Mouse (Mus musculus): ENCODE measurements around the gene Bola1. TPM values are rescaled to one million over a fixed set of nuclear protein-coding genes. Genes with fewer than 3 reads are reported as not detected.
"Not testable (repeated sequence)": the region's sequence is repeated elsewhere in the genome, so short reads cannot be mapped to it uniquely, and the experiment has no call there.

Bola1 gene
- polyA plus RNA-seq, 1 experiment from 2014 or later: 59.8 TPM

- H3K36me3 ChIP-seq: no peaks in the 10 kb centered on the region
- H3K9ac ChIP-seq: no peak overlapping the region
- no peak overlapping the region for H3K4me3 ChIP-seq
- no peak overlapping the region for H3K4me2 ChIP-seq (replicated peaks)
- ATAC-seq (ENCODE audit: low FRiP score): no peak
- no peaks in the 10 kb centered on the region for H3K4me1 ChIP-seq
- 28% methylated on average over 15 of the region's 15 CpGs for WGBS
- H3K27ac ChIP-seq: no peak overlapping the region
- peaks cover 7% of the 10 kb centered on the region; the same call in 1 of the 2 replicates for H3K27me3 ChIP-seq
- no peaks in the 10 kb centered on the region for H3K9me3 ChIP-seq (replicated peaks)
Measured at GRCm38 (mm10) chr3:96209242-96209641, 10.3 kb downstream of the Bola1 start.

GRCm38 (mm10) chr3:96207819-96208218, 11.7 kb downstream of the Bola1 start:
- H3K27ac ChIP-seq: no peak overlapping the region
- no peak overlapping the region for H3K4me2 ChIP-seq (replicated peaks)
- no peak overlapping the region for H3K4me3 ChIP-seq
- no peaks in the 10 kb centered on the region for H3K4me1 ChIP-seq
- H3K9me3 ChIP-seq (replicated peaks): no peaks in the 10 kb centered on the region
- no peak for ATAC-seq (ENCODE audit: low FRiP score)
- H3K9ac ChIP-seq: no peak overlapping the region
- peaks cover 5% of the 10 kb centered on the region; the same call in 1 of the 2 replicates for H3K27me3 ChIP-seq
- H3K36me3 ChIP-seq: no peaks in the 10 kb centered on the region
- 85% methylated on average over 3 of the region's 3 CpGs for whole genome bisulfite sequencing

DNA sequence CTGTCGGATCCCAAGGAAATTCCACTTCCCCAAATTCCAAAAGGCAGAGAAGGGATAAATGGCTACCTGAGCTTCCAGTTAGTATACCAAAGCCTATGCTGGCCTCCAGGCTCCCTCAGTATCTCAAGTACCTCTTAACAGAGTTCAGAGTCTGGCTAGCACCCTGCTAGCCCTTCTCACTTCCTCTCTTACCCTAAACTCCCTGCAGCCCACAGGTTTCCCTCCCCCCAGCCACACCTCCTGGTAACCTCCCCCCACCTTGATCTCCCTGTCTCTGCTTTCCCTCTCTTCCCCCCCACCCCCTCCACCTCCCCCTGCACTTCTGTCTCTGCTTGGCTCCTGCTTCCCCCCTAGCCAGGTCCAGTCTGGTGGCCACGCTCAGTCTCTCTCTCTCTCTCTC, 19.8 kb downstream of the Bola1 start:
- Histone ChIP-seq H3K4me3 (no peak overlapping the region), H3K36me3 (peaks cover 6% of the 10 kb centered on the region; the same call in 1 of the 2 replicates), H3K27me3 (peaks cover 5% of the 10 kb centered on the region; the same call in 1 of the 2 replicates), H3K27ac (no peak overlapping the region), H3K4me2 (replicated peaks) (no peak overlapping the region), H3K4me1 (peaks cover 15% of the 10 kb centered on the region), H3K9ac (no peak overlapping the region), H3K9me3 (replicated peaks) (no peaks in the 10 kb centered on the region)
- ATAC-seq (ENCODE audit: low FRiP score): no peak
- WGBS: 76% methylated on average over 2 of the region's 2 CpGs

DNA sequence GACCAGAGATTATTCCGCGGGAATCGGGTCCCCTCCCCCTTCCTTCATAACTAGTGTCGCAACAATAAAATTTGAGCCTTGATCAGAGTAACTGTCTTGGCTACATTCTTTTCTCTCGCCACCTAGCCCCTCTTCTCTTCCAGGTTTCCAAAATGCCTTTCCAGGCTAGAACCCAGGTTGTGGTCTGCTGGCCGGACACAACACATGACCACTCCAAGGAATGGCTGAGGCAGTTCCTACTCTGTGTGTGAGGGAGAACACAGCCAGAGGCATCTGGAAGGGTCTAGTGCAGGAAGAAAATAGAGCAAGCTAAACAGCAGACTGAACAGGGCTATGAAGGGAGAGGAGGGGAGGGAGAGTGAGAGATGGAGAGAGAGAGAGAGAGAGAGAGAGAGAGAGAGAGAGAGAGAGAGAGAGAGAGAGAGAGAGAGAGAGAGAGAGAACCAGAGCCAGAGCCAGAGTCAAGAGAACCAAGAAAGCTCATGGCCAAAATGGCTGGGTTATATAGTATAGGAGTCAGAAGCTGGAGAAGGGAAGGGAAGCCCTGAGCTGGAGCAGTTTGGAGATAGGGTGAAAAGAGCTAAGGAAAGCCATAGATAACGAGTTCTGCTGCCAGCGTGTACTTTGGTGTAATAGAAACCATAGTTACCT, 20.8 kb downstream of the Bola1 start:
- peak overlapping the region; percentile 96; the same call in 1 of the 2 replicates for H3K4me2 ChIP-seq (replicated peaks)
- peaks cover 15% of the 10 kb centered on the region for H3K4me1 ChIP-seq
- H3K4me3 ChIP-seq; ATAC-seq (ENCODE audit: low FRiP score); H3K27ac ChIP-seq; H3K27me3 ChIP-seq; H3K9ac ChIP-seq; H3K9me3 ChIP-seq (replicated peaks): not testable (repeated sequence)
- 28% methylated on average over 8 of the region's 8 CpGs for WGBS
- peaks cover 16% of the 10 kb centered on the region for H3K36me3 ChIP-seq

DNA sequence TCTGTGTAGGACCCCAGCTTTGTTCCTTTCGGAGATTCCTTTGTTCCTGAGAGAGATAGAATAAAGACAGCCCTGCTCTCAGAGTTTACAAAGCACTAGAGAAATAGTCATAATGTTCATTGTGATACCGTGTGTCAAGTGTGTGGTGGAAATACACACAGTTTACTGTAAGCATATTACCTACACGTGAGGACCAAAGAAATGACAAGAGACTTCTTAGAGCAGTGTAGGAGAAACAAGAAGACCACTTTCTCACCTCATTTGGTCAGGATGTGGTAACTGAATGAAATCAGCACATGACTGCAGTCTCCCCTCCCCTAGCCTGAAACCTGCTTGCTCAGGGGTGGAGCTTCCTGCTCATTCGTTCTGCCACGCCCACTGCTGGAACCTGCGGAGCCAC, 21.3 kb downstream of the Bola1 start:
- ATAC-seq (ENCODE audit: low FRiP score): peak; percentile 8; the same call in 1 of the 2 replicates
- Histone ChIP-seq H3K9me3 (replicated peaks) (no peaks in the 10 kb centered on the region), H3K27me3 (peaks cover 5% of the 10 kb centered on the region; the same call in 1 of the 2 replicates), H3K27ac (peak overlapping the region; percentile 40; the same call in 1 of the 2 replicates), H3K36me3 (peaks cover 22% of the 10 kb centered on the region), H3K9ac (0 out of 2 replicates have a peak overlapping the region, but pooled peaks have one; percentile 28), H3K4me3 (peak overlapping the region; percentile 71; the same call in 1 of the 2 replicates), H3K4me2 (replicated peaks) (peak overlapping the region; percentile 96), H3K4me1 (peaks cover 15% of the 10 kb centered on the region)
- 3% methylated on average over 6 of the region's 6 CpGs for WGBS

DNA sequence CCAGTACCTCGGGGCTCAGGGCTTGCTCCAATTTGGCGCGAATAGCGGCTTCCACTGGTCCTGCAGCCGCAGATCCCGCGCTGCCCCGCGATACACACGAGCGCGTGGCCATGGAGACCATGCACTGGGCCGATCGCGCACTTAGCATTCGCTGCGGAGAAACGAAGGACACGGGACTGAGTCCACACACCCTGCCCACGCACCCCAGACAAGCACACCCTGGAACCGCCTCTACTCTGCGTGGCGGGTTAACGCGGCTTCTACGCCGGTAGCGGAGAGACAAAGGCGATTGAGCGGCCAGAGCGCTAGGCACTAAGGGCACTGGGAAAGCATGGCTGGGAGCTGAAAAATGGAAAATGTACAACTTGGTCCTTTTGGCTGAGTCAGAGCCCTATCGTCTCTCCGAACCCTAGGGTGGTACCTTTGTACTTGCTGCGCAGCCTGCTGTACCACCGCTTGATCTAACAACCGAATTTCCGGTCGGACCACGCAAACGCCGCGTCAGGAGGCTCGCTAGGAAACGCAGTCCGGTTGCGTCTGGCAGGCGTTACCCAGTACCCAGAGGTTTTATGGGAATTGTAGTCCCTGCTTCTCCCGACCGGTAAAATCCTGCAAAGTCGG, 22.3 kb downstream of the Bola1 start:
- H3K27ac ChIP-seq: peak overlapping the region; percentile 96
- H3K9me3 ChIP-seq (replicated peaks): no peaks in the 10 kb centered on the region
- peaks cover 15% of the 10 kb centered on the region for H3K4me1 ChIP-seq
- peak; percentile 96 for ATAC-seq (ENCODE audit: low FRiP score)
- H3K9ac ChIP-seq: peak overlapping the region; percentile 88
- H3K36me3 ChIP-seq: peaks cover 24% of the 10 kb centered on the region
- WGBS: under 1% methylated on average over 50 of the region's 50 CpGs
- H3K27me3 ChIP-seq: peaks cover 5% of the 10 kb centered on the region; the same call in 1 of the 2 replicates
- H3K4me3 ChIP-seq: peak overlapping the region; percentile 71
- peak overlapping the region; percentile 96 for H3K4me2 ChIP-seq (replicated peaks)

DNA sequence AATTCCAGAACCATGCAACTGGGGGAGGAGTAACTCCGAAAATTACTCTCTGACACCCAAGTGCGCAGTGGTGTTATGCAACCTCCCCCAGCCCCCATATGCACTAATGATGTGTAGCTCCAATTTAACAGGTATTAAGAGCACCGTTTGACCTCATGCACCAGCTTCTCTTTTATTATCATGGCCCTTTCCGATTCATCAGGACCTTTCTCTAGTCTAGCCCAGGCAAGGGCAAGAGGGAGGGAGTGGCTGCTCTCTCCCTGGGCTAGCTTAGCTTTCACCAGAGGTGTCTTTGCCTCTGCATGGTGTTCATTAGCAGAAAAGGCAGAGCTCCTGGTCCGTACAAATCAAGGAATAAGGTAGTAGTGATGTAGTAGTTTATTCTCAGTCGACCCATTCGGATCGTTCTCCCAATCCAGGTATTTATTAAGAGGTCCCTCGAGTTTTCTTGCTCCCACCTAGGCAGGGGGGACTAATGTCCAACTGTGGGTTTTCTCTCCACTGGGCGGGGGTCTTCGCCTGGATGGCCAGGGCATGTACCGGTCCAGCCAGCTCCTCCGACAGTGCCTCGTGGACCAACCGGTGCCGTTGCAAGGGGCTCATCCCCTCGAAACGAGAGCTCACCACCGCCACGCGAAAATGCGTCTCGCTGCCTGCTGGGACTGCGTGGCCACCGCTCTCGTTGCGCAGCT, 22.9 kb downstream of the Bola1 start:
- H3K27ac ChIP-seq: peak overlapping the region; percentile 96
- H3K27me3 ChIP-seq: peaks cover 5% of the 10 kb centered on the region; the same call in 1 of the 2 replicates
- H3K36me3 ChIP-seq: peaks cover 24% of the 10 kb centered on the region
- peak; percentile 12; the same call in 1 of the 2 replicates for ATAC-seq (ENCODE audit: low FRiP score)
- H3K9ac ChIP-seq: peak overlapping the region; percentile 88
- peaks cover 15% of the 10 kb centered on the region for H3K4me1 ChIP-seq
- H3K4me2 ChIP-seq (replicated peaks): peak overlapping the region; percentile 96
- 21% methylated on average over 27 of the region's 27 CpGs for WGBS
- H3K9me3 ChIP-seq (replicated peaks): no peaks in the 10 kb centered on the region
- peak overlapping the region; percentile 71 for H3K4me3 ChIP-seq

DNA sequence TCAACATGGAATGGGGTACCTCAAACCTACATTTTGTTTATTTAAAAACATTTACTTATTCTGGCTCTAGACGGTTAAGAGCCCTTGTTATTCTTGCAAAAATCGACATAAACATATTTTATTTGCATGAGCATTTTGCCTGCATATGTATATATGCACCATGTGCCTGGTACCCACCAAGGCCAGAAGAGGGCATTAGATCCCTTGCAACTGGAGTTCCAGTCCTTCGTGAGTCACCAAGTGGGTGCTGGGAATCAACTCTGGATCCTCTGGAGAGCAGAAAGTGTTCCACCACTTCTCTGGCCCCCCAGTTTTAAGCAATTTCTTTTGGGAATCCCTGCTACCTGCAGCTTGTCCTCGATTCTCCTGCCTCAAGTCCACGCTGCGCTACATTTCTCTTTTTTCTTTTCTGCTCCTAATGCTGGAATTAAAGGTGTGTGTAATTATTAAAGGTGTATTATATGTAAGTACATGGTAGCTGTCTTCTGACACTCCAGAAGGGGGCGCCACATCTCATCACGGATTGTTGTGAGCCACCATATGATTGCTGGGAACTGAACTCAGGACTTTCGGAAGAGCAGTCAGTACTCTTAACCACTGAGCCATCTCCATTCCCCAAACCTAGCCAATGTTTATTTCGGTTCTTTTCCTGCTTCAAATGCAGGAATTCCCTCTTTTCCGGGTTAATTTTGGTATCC, 23.7 kb downstream of the Bola1 start:
- Histone ChIP-seq H3K36me3 (peaks cover 25% of the 10 kb centered on the region), H3K4me3 (no peak overlapping the region), H3K4me2 (replicated peaks) (peak overlapping the region; percentile 96), H3K9me3 (replicated peaks) (no peaks in the 10 kb centered on the region), H3K4me1 (peaks cover 15% of the 10 kb centered on the region), H3K27me3 (peaks cover 5% of the 10 kb centered on the region; the same call in 1 of the 2 replicates), H3K27ac (no peak overlapping the region), H3K9ac (no peak overlapping the region)
- 91% methylated on average over 11 of the region's 11 CpGs for WGBS
- no peak for ATAC-seq (ENCODE audit: low FRiP score)

GRCm38 (mm10) chr3:96194966-96195365, 24.5 kb downstream of the Bola1 start:
- Histone ChIP-seq H3K9ac (no peak overlapping the region), H3K27ac (no peak overlapping the region), H3K4me3 (no peak overlapping the region), H3K36me3 (peaks cover 33% of the 10 kb centered on the region), H3K4me1 (peaks cover 15% of the 10 kb centered on the region), H3K27me3 (peaks cover 5% of the 10 kb centered on the region; the same call in 1 of the 2 replicates), H3K4me2 (replicated peaks) (no peak overlapping the region), H3K9me3 (replicated peaks) (no peaks in the 10 kb centered on the region)
- WGBS: 90% methylated on average over 10 of the region's 10 CpGs
- ATAC-seq (ENCODE audit: low FRiP score): no peak

DNA sequence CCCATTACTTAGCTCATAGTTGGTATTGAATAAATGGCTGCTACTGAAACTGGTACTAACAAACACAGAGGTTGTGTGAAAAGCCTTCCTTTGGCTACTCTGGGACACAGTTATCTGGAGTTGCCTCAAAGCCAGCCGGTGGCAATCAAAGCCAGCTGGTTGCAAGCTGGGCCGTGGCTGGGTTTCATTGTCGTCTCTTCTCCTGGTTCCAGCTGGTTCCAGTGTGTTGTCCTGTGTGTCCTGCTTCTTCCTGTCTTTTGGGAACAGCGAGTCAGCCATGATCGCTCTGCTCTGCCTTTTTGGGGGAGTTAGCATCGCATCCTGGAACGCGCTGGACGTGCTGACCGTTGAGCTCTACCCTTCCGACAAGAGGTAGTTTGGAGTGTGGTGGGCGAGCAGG, 26.5 kb downstream of the Bola1 start:
- H3K4me1 ChIP-seq: peaks cover 12% of the 10 kb centered on the region
- peaks cover 51% of the 10 kb centered on the region for H3K36me3 ChIP-seq
- H3K4me2 ChIP-seq (replicated peaks): no peak overlapping the region
- H3K9me3 ChIP-seq (replicated peaks): no peaks in the 10 kb centered on the region
- 62% methylated on average over 12 of the region's 12 CpGs for WGBS
- no peak overlapping the region for H3K27ac ChIP-seq
- ATAC-seq (ENCODE audit: low FRiP score): no peak
- H3K4me3 ChIP-seq: no peak overlapping the region
- no peaks in the 10 kb centered on the region for H3K27me3 ChIP-seq
- no peak overlapping the region for H3K9ac ChIP-seq

DNA sequence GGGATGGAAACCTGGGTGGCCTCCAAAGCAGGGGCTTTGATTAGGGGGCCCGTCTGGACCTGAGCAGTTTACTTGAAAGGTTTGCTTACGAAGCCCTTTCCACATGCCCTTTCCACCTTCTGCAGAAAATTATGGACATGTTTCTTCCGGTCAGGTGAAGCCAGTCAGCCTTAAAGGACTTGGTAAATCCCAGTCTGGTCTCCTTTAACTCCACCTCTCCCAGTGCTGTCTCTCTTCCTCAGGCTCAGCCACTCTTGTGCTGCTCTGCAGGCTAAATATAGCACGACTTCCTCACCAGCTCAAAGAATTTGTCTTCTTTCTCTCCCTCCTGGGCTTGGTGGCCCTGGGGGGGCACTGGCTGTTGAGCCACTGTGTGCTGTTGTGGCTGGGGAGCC, 37.1 kb downstream of the Bola1 start:
- peak overlapping the region; percentile 73 for H3K9ac ChIP-seq
- peak overlapping the region; percentile 52 for H3K4me3 ChIP-seq
- no peak for ATAC-seq (ENCODE audit: low FRiP score)
- H3K4me1 ChIP-seq: peaks cover 24% of the 10 kb centered on the region
- H3K4me2 ChIP-seq (replicated peaks): peak overlapping the region; percentile 75
- H3K36me3 ChIP-seq: peaks cover 25% of the 10 kb centered on the region
- H3K27me3 ChIP-seq: no peaks in the 10 kb centered on the region
- 34% methylated on average over 4 of the region's 4 CpGs for WGBS
- no peaks in the 10 kb centered on the region for H3K9me3 ChIP-seq (replicated peaks)
- no peak overlapping the region for H3K27ac ChIP-seq

Measured in hindbrain, embryonic 12.5 days (tissue).